ENCODE assay signal across 7 mouse cellular contexts in the genomic region with DNA sequence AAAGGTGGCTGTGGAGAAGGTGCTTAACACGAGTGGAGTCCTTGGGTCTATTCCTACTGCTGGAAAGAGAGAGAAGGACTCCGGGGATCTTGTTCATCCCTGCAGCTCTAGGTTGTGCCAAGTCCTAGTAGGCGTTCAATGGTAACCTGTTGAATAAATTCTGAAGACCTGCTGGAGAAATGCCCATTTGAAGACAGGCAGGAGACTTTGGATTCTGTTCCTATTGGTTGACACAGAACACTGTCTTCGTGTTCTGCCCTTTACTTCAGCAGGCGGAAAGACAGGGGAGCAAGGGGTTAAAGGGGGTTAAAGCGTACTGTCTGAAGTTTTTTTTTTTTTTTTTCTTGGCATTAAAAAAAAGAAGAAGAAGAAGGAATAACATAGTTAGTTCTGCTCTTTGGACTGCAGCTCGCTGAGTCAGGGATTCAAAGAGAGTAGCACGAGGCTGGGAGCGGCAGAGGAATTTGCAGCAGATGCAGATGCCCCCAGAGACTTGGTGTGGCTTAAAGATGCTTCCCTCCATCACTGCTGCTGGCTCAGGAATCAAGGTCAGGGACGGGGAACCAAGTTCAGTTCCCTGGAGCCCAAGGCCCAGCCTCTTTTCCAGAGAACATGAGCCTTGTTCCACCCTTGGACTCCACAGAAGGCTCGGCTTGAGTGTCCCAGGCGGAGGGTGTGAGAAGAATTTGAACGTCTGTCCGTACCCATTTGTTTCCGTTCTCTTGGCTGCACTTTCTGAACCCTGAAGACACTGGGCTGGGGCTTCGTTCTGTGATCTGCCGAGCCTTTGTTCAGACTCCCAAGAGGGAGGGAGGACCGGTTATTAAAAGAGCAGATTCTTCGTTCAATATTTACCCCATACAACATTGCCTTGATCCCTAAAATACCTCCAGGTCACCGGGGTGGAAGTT. TPM values are rescaled to one million over a fixed set of nuclear protein-coding genes. Genes with fewer than 3 reads are reported as not detected.
DNase-seq lines count a peak whose midpoint lies in the region; ATAC-seq lines count a peak whose summit lies in the region.

No protein-coding gene starts in this region.

- H3K9me3 ChIP-seq in midbrain, embryonic 14.5 days (ENCODE audit: control insufficient read depth, low read length), result no peaks in the 10 kb centered on the region
- peaks cover 9% of the 10 kb centered on the region for H3K9me3 ChIP-seq in midbrain, embryonic 10.5 days (replicated peaks)
- no peaks in the 10 kb centered on the region; the same call in 1 of the 2 replicates for H3K9me3 ChIP-seq in kidney, embryonic 14.5 days (ENCODE audit: control insufficient read depth, low read length)
- no peaks in the 10 kb centered on the region for H3K9me3 ChIP-seq in stomach, embryonic 15.5 days

- H3K27ac ChIP-seq in midbrain, embryonic 14.5 days (replicated peaks; ENCODE audit: low read depth, low read length), result no peak overlapping the region
- no peak overlapping the region for H3K27ac ChIP-seq in midbrain, embryonic 10.5 days (replicated peaks)
- peak overlapping the region; percentile 51; the same call in 1 of the 2 replicates for H3K27ac ChIP-seq in kidney, embryonic 14.5 days (ENCODE audit: low read depth, low read length)
- peak overlapping the region; percentile 45; the same call in 1 of the 2 replicates for H3K27ac ChIP-seq in stomach, embryonic 15.5 days

- no peaks in the 10 kb centered on the region for H3K27me3 ChIP-seq in midbrain, embryonic 14.5 days (ENCODE audit: control insufficient read depth, insufficient read depth, low read length)
- H3K27me3 ChIP-seq in midbrain, embryonic 10.5 days (ENCODE audit: low read depth, poor library complexity, severe bottlenecking), result no peaks in the 10 kb centered on the region
- no peaks in the 10 kb centered on the region for H3K27me3 ChIP-seq in kidney, embryonic 14.5 days (ENCODE audit: control insufficient read depth, insufficient read depth, low read length)
- H3K27me3 ChIP-seq in stomach, embryonic 15.5 days (replicated peaks), result no peaks in the 10 kb centered on the region

- WGBS in midbrain, embryonic 14.5 days, result 64% methylated on average over 20 of the region's 20 CpGs
- WGBS in midbrain, embryonic 10.5 days, result 66% methylated on average over 20 of the region's 20 CpGs
- WGBS in kidney, embryonic 14.5 days, result 43% methylated on average over 20 of the region's 20 CpGs
- WGBS in stomach, embryonic 15.5 days, result 32% methylated on average over 20 of the region's 20 CpGs

- no peak overlapping the region for H3K9ac ChIP-seq in midbrain, embryonic 14.5 days (replicated peaks; ENCODE audit: low read length)
- no peak overlapping the region for H3K9ac ChIP-seq in kidney, embryonic 14.5 days (ENCODE audit: low read depth, low read length)
- H3K9ac ChIP-seq in stomach, embryonic 15.5 days, result no peak overlapping the region

- no peak overlapping the region for H3K4me3 ChIP-seq in midbrain, embryonic 14.5 days (replicated peaks; ENCODE audit: low read depth, low read length)
- H3K4me3 ChIP-seq in midbrain, embryonic 10.5 days, result no peak overlapping the region
- H3K4me3 ChIP-seq in kidney, embryonic 14.5 days (ENCODE audit: low read length), result no peak overlapping the region
- no peak overlapping the region for H3K4me3 ChIP-seq in stomach, embryonic 15.5 days (replicated peaks)

- H3K4me1 ChIP-seq in midbrain, embryonic 14.5 days (ENCODE audit: control insufficient read depth, insufficient read depth, low read length), result no peaks in the 10 kb centered on the region
- H3K4me1 ChIP-seq in midbrain, embryonic 10.5 days, result peaks cover 5% of the 10 kb centered on the region; the same call in 1 of the 2 replicates
- peaks cover 11% of the 10 kb centered on the region; the same call in 1 of the 2 replicates for H3K4me1 ChIP-seq in kidney, embryonic 14.5 days (ENCODE audit: control insufficient read depth, insufficient read depth, low read length)
- H3K4me1 ChIP-seq in stomach, embryonic 15.5 days, result peaks cover 14% of the 10 kb centered on the region; the same call in 1 of the 2 replicates

- H3K36me3 ChIP-seq in midbrain, embryonic 14.5 days (ENCODE audit: control insufficient read depth, insufficient read depth, low read length), result no peaks in the 10 kb centered on the region
- no peaks in the 10 kb centered on the region for H3K36me3 ChIP-seq in midbrain, embryonic 10.5 days
- H3K36me3 ChIP-seq in kidney, embryonic 14.5 days (ENCODE audit: control insufficient read depth, insufficient read depth, low read length), result no peaks in the 10 kb centered on the region
- H3K36me3 ChIP-seq in stomach, embryonic 15.5 days, result no peaks in the 10 kb centered on the region

- no peak for ATAC-seq in midbrain, embryonic 14.5 days (ENCODE audit: low FRiP score, low TSS enrichment)
- no peak for ATAC-seq in kidney, embryonic 14.5 days (ENCODE audit: low FRiP score, low TSS enrichment)
- no peak for ATAC-seq in stomach, embryonic 15.5 days (ENCODE audit: insufficient read depth, low FRiP score, low read depth)
- no peak for ATAC-seq in inflammation-experienced regulatory T-cells, adult 6 months

- no peak overlapping the region for H3K4me2 ChIP-seq in midbrain, embryonic 14.5 days (ENCODE audit: low read length)
- H3K4me2 ChIP-seq in kidney, embryonic 14.5 days (replicated peaks; ENCODE audit: low read depth, low read length), result no peak overlapping the region
- H3K4me2 ChIP-seq in stomach, embryonic 15.5 days, result no peak overlapping the region

- DNase-seq in midbrain, embryonic 14.5 days, result peak; percentile 26
- DNase-seq in midbrain, embryonic 10.5 days (ENCODE audit: low spot score), result no peak
- DNase-seq in gastrocnemius, postnatal 10 days, result peak; percentile 59
- no peak for DNase-seq in cerebellum, postnatal 36 days

RNA-seq across cellular contexts. Expression of a gene that starts 17.4 kb away (rescaled TPM):
- polyA plus RNA-seq in midbrain, embryonic 14.5 days (2014; fragmentation: Nextera tagmentation; extraction: Ambion mirVana), result 250 and 281 TPM in 2 replicates
- polyA plus RNA-seq in midbrain, embryonic 10.5 days (2016; fragmentation: Nextera tagmentation; extraction: Ambion mirVana), result 330 and 349 TPM in 2 replicates
- total RNA-seq in gastrocnemius, postnatal 10 days (2021), result 100 to 1,000 TPM; 576 to 632 TPM
- 256 and 319 TPM in 2 replicates for polyA plus RNA-seq in kidney, embryonic 14.5 days (2014; fragmentation: Nextera tagmentation; extraction: Ambion mirVana)
- 375 and 416 TPM in 2 replicates for polyA plus RNA-seq in stomach, embryonic 15.5 days (2015; fragmentation: Nextera tagmentation; extraction: Ambion mirVana)
- 100 to 1,000 TPM; 536 to 831 (median 607) TPM for polyA plus RNA-seq in inflammation-experienced regulatory T-cells, adult 6 months (2017; shearing (Covaris generic))

RNA-seq across cellular contexts. Expression of a gene that starts 44.4 kb away (rescaled TPM):
- polyA plus RNA-seq in midbrain, embryonic 14.5 days (2014; fragmentation: Nextera tagmentation; extraction: Ambion mirVana), result 346 and 393 TPM in 2 replicates
- 359 and 362 TPM in 2 replicates for polyA plus RNA-seq in midbrain, embryonic 10.5 days (2016; fragmentation: Nextera tagmentation; extraction: Ambion mirVana)
- total RNA-seq in gastrocnemius, postnatal 10 days (2021), result 100 to 1,000 TPM; 399 to 482 TPM
- polyA plus RNA-seq in kidney, embryonic 14.5 days (2014; fragmentation: Nextera tagmentation; extraction: Ambion mirVana), result 509 and 677 TPM in 2 replicates
- 514 and 574 TPM in 2 replicates for polyA plus RNA-seq in stomach, embryonic 15.5 days (2015; fragmentation: Nextera tagmentation; extraction: Ambion mirVana)
- polyA plus RNA-seq in inflammation-experienced regulatory T-cells, adult 6 months (2017; shearing (Covaris generic)), result 100 to 1,000 TPM; 341 to 392 (median 352) TPM

Comparison
In these comparisons a context has a peak if more than half of its experiments do, and no peak if none do; other contexts are left out.
1. DNase-seq: peak in midbrain, embryonic 14.5 days (single experiment) and gastrocnemius, postnatal 10 days (single experiment); none in midbrain, embryonic 10.5 days (single experiment) and cerebellum, postnatal 36 days (0 of 2).
2. H3K27ac ChIP-seq: peak in kidney, embryonic 14.5 days (single experiment) and stomach, embryonic 15.5 days (single experiment); none in midbrain, embryonic 14.5 days (single experiment) and midbrain, embryonic 10.5 days (single experiment).